Mouse (Mus musculus) right cerebral cortex, postnatal 14 days (tissue): ENCODE measurements around the gene Mtg1.

Experiments
- DNase-seq: peaks from one replicate; pipeline ENCODE4 v3.0.0; 2022

Mtg1 gene

GRCm38 (mm10) chr7:140192445-140192844 is 55.1 kb downstream of the Mtg1 start:
- no peak for DNase-seq

- no peak for DNase-seq
Measured at GRCm38 (mm10) chr7:140192851-140193250, 55.5 kb downstream of the Mtg1 start.

- no peak for DNase-seq
Measured at GRCm38 (mm10) chr7:140194031-140194430, 56.7 kb downstream of the Mtg1 start.

- DNase-seq: no peak
Measured at GRCm38 (mm10) chr7:140196002-140196401, 58.6 kb downstream of the Mtg1 start.
